Mouse (Mus musculus) neutrophil, adult 65 days (primary cell): Measurements from ENCODE around the gene Nudt14. TPM values are rescaled to one million over a fixed set of nuclear protein-coding genes. Genes with fewer than 3 reads are reported as not detected.

Experiments
- total RNA-seq: library from RNA; stranded (reverse); gene quantifications from 2 replicates; pipeline ENCODE4 v1.2.4, GENCODE M21; 2023

Gene Nudt14
- 6.1 and 7.4 TPM in 2 replicates for total RNA-seq

DNA sequence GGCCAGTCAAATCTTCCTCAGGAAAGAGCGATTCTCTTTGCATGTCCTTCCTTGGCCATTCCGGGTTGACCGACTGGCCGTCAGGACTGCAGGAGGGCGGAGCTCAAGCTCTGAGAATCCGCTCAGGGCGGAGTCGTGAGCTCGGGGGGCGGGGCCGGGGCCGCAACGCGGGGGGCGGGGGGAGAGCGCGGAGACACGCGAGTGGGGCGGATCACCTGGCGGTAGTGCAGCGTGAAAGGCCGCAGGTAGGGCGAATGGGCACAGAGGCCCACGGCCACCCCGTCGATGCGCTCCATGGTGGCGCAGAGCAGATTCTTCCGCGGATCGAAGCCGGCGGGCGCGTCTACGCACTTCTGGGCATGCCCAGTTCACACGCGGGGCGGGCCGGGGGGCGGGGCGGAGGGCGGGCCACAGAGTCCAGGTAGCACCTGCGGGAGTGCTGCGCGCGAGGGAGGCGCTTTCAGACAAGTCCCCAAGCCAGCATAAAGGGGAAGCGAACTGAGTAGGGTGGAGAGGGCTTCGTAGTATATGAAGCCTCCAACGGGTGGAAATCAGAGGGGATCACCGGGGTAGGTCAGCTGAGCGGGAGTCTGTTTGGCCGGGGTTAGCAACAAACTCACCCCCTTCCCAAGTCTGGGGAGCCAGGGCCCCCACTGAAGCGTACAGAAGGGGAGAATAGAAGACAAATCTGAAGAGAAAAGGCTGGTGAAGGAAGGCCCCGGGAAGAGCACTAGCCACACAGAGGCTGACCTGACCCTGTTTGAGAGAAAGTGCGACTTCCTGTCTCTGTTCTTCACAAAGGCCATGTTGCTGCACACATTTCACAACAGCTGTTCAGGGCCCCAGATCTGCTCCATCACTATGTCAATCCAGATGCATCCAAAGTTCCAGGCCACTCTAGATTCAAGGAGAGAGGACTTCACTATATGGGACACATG is at the start of gene Nudt14:
Nudt14 (minus strand) TSS at position 349 of the 938 bp plus-strand sequence.

DNA sequence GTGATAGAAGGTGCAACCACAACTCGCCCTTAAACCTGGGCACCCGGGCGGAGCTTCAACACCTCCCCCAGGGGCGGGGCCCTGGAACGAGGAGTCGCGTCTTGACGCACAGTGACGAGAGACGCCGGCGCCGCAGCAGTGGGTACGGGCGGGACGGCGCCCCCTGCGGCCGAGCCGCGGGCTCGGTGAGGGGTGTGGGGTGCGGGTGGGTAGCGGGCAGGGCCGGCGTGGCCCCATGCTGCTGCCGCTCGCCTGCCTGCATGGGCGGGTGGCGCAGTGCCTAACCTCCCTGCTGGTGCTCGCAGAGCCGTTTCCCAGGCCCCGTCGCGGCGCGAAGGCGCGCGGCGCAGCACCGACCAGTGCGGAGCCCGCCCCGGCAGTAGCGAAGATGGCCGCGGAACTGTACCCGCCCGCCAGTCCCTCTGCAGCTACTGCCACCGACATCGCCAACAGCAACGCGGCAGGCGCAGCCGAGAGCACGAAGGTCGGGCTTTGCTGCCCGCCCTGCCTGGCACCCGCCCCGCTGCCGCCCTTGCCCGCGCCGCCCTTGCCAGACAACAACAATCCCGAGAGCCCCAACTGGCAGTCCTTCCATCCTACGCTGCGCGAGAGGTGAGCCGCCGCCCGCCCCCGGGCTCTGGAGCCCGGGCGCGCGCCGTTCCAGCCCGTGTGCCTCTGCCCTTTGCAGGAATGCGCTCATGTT is 34.6 kb upstream of the Nudt14 start, which contains the start of gene Btbd6:
Btbd6 (plus strand) TSS at position 112 of the 703 bp plus-strand sequence.

DNA sequence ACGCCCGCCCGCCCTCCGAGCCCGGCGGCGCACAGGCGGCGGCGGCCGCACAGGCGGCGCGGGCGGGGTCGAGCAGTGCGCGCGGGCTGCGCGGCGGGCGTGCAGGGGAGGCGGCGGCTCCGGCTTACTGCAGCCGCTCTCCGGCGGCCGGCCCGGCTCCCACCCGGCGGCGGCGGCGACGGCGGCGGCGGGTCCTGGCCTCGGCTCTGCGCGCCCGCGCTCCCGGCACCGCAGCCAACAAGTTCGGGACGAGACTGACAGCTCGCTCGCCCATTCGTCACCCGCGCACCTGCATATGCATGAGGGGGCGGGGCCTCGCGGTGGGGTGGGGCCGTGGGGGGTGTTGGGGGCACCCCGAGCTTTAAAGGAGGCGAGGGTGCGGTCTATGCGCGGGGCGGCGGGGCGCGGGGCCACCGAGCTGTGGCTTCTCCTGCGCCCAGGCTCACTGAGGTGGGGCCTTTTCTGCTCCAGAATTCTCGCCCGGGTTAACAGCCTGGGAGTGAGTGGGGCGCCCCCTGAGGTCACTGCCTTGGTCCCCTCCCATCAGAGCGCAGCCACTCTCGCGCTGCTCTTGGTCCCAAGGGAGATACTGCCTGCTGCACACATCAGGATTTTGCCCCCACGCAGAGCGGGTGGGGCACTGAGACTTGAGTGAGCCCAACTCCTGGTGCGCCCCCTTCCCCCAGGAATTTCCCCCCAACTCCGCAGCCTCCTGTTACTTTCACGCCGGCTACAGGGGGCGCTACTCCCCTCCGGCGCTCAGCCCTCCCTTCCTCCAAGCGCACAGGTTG is 12.2 kb downstream of the Nudt14 start, which contains the start of gene Jag2:
Jag2 (minus strand) TSS at position 215 of the 791 bp plus-strand sequence.

Other genes with a start within 250 kb of the Nudt14 start
- 0.50 and 1.8 TPM in 2 replicates for gene Cep170b, start 221.7 kb downstream of the Nudt14 start, total RNA-seq
- gene Pld4, start 181.5 kb downstream of the Nudt14 start, total RNA-seq = 184 and 208 TPM in 2 replicates
- gene Ahnak2, start 139.5 kb downstream of the Nudt14 start, total RNA-seq = 0.50 and 0.73 TPM in 2 replicates
- gene Clba1, start 133.2 kb downstream of the Nudt14 start, total RNA-seq = 2.0 and 3.2 TPM in 2 replicates
- 30.0 and 37.4 TPM in 2 replicates for gene Cdca4, start 112.7 kb downstream of the Nudt14 start, total RNA-seq
- 41.6 and 52.2 TPM in 2 replicates for gene Gpr132, start 73.9 kb downstream of the Nudt14 start, total RNA-seq
- gene Jag2, start 12.3 kb downstream of the Nudt14 start, total RNA-seq = 0.27 and 0.82 TPM in 2 replicates
- gene Btbd6, start 34.4 kb upstream of the Nudt14 start, total RNA-seq = 2.0 and 3.6 TPM in 2 replicates
- gene Brf1, start 58.6 kb upstream of the Nudt14 start, total RNA-seq = 55.0 and 78.7 TPM in 2 replicates
- gene Pacs2, start 72.4 kb upstream of the Nudt14 start, total RNA-seq = 42.7 and 56.7 TPM in 2 replicates
- 0.36 TPM in 1 of 2 replicates, not detected in the other for gene Tex22, start 132.4 kb upstream of the Nudt14 start, total RNA-seq
- gene Mta1, start 156.2 kb upstream of the Nudt14 start, total RNA-seq = 14.7 and 18.9 TPM in 2 replicates
- gene Crip2, start 198.1 kb upstream of the Nudt14 start, total RNA-seq = 2.3 and 4.2 TPM in 2 replicates
- gene Crip1, start 204.2 kb upstream of the Nudt14 start, total RNA-seq = 334 and 480 TPM in 2 replicates
- gene Tedc1, start 214.3 kb upstream of the Nudt14 start, total RNA-seq = 10.5 and 12.2 TPM in 2 replicates
- not detected in 2 replicates for gene Tmem121, start 243.8 kb upstream of the Nudt14 start, total RNA-seq